Mouse (Mus musculus) v-Abl transformed pro-B cells (cell line): ENCODE data around the gene Robo1.

Source experiments
- in situ Hi-C, 2 experiments: fragments of 400-800 bp; cut with MboI; formaldehyde crosslinking; loops; one replicate each; pipeline ENCODE4 v1.15.1; 2025; ENCODE audit not compliant: unreplicated experiment in 2 of 2

Robo1 gene

GRCm38 (mm10) chr16:72307537-72308330, at the start of gene Robo1:
TSS of gene Robo1 (plus strand) at chr16:72308306.
- in situ Hi-C loops: no loop called here

- in situ Hi-C loops: no loop called here
These were observed 40.3 kb upstream of the Robo1 start for GRCm38 (mm10) chr16:72267839-72268238.

GRCm38 (mm10) chr16:72276390-72277074, 31.6 kb upstream of the Robo1 start:
- in situ Hi-C loops: no loop called here

DNA sequence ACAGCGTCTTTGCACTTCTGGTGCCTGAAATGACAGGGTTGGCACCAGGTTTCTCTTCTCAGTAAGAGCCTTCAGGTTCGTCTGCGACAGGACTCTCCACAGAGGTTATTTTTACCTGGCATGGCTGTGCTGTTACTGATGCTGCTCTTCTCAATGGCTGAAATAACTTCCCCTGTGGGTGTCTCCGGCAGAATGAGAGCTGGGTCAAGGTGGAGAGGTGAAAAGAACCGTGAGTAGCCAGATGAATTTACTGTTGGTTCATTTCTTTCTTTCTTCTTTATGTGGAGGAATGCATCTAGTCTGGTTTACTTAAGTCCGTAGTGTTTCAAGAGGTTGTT, 194 bp downstream of the Robo1 start:
- in situ Hi-C loops: no loop called here

DNA sequence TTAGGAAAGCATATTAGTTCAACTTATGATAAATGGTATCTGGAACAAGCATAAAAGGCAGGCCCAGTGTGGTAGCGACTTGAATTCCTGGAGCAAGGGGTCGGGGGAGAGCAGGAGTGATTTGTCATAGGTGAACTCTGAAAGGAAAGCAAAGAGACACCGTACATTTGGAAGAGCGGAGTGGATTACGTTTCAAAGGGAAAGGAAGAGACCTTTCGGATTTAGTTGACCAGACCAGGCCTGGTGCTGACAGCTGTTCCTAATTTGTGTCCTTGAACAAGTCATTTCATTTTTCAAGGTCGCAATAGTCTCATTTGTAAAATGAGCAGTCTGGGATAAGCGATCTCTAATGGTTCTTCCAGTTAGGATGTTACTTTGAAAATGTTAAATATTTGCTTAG, 19.2 kb downstream of the Robo1 start:
- in situ Hi-C loops: no loop called here

DNA sequence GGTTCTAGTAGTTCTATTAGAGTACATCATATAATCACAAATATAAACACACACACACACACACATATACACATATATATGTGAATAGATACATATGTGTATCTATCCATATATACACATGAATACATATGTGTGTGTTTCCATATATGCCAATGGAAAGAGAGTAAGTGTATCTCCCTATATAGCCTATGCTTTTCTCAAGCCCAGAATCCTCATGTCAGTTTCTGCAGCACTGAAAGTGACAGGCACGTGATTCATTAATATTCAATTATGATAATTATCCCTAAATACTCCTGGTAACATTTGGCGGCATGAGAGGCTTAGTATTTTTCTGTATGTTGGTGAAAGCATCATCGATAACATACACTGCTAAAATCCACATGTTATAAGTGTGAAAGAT, 20.5 kb downstream of the Robo1 start:
- in situ Hi-C loops: no loop called here

DNA sequence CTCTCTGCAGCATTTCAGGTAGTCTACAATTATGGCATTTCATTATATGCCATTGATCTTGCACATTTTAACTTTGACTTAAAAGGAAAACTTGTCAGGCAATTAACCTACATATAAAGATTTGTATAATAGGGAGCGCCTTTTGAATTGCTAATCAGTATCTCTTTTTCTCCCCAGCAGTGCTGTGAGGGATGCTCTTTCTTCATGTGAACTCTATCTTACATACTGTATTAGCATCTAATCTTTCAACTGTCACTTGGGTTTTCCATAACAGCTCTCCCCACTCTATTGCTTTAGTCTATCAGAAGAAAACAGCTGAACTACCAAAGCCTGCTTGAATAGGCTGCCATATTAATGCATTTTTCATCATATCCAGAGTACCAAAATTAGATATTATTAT, 29.7 kb downstream of the Robo1 start:
- in situ Hi-C loops: no loop called here

DNA sequence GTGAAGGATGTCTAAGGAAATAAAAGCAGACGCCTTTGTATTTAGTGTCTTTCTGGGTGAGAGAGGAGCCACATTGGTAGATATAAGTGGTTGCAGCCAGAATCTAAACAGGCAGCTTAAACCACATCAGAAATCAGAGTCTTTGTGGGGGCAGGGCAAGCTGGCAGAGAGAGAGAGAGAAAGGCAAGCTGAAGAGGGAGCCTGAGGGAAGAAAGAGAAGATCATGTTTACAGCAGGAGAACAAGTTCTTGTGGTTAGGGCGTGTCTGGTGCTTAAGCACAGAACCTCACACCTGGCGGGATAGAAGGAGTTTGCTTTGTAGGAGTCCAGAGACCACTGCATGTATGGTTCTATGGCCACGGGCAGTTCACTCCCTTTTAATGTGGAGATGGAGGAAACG, 42.3 kb downstream of the Robo1 start:
- in situ Hi-C loops: no loop called here

GRCm38 (mm10) chr16:72356515-72357357, 48.6 kb downstream of the Robo1 start:
- in situ Hi-C loops: no loop called here

GRCm38 (mm10) chr16:72376896-72377295, 68.8 kb downstream of the Robo1 start:
- in situ Hi-C loops: no loop called here

GRCm38 (mm10) chr16:72381819-72382218, 73.7 kb downstream of the Robo1 start:
- in situ Hi-C loops: no loop called here

DNA sequence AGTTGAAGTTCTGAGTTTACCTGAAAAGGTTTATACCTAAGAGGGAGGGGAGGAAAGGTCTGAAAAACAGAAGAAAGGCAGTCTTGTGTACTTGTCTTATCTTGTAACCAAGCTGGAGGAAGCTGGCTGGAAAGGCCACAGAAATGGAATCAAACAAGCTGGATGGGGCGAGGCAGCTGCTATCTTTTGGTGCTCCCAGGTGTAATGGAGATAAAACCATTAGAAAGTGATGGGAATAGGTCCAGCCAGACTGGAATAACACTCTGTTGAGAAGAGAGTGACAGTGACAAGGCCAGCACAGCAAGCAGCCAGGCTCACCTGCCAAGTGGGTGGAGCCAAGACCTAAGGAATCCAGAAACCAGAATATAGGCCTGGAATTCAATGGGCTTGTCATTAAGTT, 75.5 kb downstream of the Robo1 start:
- in situ Hi-C loops: no loop called here

DNA sequence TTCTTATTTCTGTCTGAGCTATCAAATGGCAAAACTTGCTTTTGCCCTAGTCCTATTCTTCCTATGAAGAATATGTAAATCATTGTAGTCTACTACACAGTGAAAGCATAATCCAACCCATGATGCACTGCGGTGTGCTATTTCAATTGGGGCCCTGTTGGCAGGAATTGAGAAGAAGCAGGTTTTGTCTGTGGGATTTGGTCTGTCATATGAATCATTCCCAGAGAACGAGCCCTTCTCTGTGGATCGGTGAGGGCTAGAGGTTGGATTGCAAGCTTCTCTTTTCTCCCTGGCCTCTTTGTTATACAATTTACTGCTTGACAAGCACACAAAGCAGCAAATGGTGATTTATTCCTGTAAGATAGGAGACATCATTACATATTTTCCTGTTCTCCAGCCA, 85.4 kb downstream of the Robo1 start:
- in situ Hi-C loops: no loop called here

- in situ Hi-C loops: no loop called here
These were observed 90.7 kb downstream of the Robo1 start for GRCm38 (mm10) chr16:72398811-72399210.

- in situ Hi-C loops: no loop called here
These were observed 94.3 kb downstream of the Robo1 start for GRCm38 (mm10) chr16:72402381-72402780.

DNA sequence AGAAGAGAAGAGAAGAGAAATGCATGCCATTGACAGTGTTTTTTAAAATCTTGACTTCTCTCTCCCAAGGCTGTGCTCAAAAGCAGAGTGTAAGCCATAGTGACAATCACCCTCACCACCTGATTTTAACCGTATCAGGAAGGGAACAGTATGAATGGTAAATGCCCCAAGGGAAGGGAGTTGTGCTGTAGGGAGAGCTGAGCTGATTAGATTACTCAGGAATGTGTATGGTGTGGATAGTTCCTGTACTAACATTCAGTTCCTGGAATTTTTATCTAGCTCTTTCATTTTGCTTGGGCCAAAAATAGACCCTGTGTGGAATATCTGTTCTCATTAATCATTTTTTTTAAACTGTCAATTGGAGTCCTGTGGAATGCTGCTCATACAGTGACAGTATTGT, 101.7 kb downstream of the Robo1 start:
- in situ Hi-C loops: no loop called here

GRCm38 (mm10) chr16:72411669-72412270, 103.7 kb downstream of the Robo1 start:
- in situ Hi-C loops: no loop called here

- in situ Hi-C loops: no loop called here
These were observed 104.8 kb downstream of the Robo1 start for GRCm38 (mm10) chr16:72412879-72413278.

- in situ Hi-C loops: no loop called here
These were observed 111.4 kb downstream of the Robo1 start for GRCm38 (mm10) chr16:72419328-72420066.

GRCm38 (mm10) chr16:72422426-72422825, 114.3 kb downstream of the Robo1 start:
- in situ Hi-C loops: no loop called here
